Mouse (Mus musculus) heart, postnatal 0 days (tissue): ENCODE measurements around the gene Nipbl.

Experiments
- CTCF ChIP-seq: IDR thresholded peaks from 2 replicates; pipeline ENCODE4 v1.5.1; 2016; ENCODE audit warnings: antibody characterized with exemption, control low read depth, low read depth
- EP300 ChIP-seq: IDR thresholded peaks from 2 replicates; pipeline ENCODE4 v1.6.1; 2016; ENCODE audit warnings: antibody characterized with exemption, low read depth

- TF ChIP-seq CTCF, result no peak
- TF ChIP-seq EP300, result no peak
Measured at GRCm38 (mm10) chr15:8463521-8463920, 19.3 kb upstream of the Nipbl start.
